Mouse (Mus musculus): ENCODE measurements around the gene Ccdc171. TPM values are rescaled to one million over a fixed set of nuclear protein-coding genes. Genes with fewer than 3 reads are reported as not detected.
"Not testable (repeated sequence)": the region's sequence is repeated elsewhere in the genome, so short reads cannot be mapped to it uniquely, and the experiment has no call there.

The Ccdc171 gene
- total RNA-seq, 2 experiments from 2014 or later: 3.3 to 3.5 TPM

DNA sequence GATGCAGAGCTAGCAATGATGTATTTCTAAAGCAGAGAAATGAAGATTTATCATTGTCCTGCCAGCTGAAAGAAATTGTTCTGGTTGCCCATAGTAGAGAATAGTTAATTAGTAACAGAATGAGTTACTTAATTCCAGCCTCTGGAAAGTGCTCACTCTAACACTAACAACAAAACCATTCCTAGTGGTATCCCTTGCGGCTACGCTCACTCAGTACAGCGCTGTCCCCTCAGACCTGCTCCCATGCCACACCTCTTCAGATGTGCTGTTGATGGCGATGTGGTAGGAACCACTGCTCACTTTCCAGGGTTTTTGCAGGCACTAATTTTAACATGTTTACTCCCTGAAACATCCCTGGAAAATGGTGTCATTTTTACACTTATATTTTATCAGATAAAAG is 126.1 kb downstream of the Ccdc171 start:
- DNase-seq (ENCODE audit: low spot score in 2 of 2): no peak

GRCm38 (mm10) chr4:83655396-83655795 is 130.1 kb downstream of the Ccdc171 start:
- peak in 1 of 2 experiments; percentile 19 for DNase-seq (ENCODE audit: low spot score in 2 of 2)

- peak in 1 of 2 experiments; percentile 16 for DNase-seq (ENCODE audit: low spot score in 2 of 2)
Observed at GRCm38 (mm10) chr4:83656571-83656970, 131.2 kb downstream of the Ccdc171 start.

GRCm38 (mm10) chr4:83657021-83657420 is 131.7 kb downstream of the Ccdc171 start:
- DNase-seq (ENCODE audit: low spot score in 2 of 2): no peak

DNA sequence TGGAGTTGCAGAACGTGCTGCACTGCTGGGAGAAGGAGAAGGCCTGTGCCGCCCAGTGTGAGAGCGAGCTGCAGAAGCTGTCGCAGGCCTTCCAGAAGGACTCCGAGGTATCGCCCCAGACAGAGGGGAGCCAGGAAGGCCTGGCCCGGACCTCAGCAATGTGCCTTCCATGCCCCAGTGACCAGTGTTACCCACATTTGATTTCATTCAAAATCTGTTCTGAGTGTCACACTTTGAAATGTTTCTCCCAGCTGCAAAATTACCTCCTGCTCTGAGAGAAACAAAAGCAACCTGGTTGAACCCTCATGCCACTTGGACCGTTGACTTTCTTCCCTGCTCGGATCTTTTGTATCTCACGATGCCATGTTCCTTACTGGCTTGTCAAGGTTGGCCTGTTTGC is 133.1 kb downstream of the Ccdc171 start:
- DNase-seq (ENCODE audit: low spot score in 2 of 2): no peak

DNA sequence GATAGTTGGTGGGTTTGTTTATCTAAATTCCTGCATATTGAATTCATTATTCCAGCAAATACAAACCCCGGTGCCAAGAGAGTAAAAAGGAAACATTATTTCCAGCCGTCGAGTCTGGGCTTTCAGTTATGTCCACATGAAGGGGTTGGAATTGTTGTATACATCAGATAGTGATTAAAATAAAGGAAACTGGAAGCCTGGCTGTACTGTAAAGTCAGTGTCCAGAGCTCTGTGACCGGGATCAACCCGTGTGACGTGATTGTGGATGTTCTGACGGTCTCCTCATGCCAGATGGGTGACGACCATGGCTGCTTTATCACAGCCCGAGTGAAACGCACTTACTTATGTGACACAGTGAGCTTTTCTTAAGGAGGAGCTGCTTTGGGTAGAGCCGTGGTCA is 134.1 kb downstream of the Ccdc171 start:
- DNase-seq (ENCODE audit: low spot score in 2 of 2): no peak

DNA sequence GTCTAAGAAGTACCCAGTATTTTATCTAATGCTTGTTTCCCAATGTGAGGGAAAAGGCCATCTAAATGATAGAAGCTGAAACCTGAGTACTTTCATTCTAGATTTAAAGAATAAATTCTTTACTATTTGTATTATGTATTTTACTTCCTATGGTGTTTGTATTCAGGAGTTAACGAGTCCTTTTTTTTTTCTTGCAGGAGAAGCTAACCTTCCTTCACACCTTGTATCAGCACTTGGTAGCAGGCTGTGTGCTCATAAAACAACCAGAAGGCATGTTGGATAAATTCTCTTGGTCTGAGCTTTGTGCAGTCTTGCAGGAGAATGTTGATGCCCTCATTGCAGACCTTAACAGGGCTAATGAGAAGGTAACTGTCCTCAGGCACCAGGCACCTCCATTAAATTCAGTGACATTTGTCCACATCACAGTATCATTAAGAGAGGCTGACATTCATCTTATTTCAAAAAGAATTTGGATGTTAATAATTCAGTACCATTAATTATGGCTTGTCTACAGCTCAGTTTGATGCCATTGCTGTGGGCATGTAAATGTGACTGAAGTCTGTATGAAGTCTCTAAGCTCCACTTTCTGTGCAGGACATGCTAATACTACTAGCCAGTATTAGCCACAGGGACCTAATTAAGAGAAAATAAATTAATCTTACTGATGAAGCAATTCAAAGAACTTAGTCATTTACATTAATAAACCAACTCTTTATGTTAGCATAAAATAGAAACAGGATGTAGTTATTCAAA is 136.3 kb downstream of the Ccdc171 start:
- no peak for DNase-seq (ENCODE audit: low spot score in 2 of 2)

DNA sequence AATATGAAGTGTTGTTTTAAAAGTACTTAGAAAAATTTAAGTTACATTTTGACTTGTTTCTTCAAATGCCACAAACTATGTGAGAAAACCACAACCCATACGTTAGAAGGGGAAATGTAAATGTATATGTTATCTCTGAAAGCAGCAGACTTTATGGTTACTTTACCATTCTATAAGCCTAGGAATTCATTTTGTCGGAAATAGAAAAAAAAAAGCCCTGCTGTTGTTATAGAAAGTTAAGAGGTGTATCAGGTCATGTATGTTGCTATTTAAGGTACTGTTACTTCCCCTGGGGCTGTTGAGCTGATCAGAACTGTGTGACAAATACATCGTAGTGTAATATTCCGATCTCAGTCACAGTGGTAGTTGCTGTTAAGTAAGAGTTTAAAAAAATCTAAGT is 137.0 kb downstream of the Ccdc171 start:
- DNase-seq (ENCODE audit: low spot score in 2 of 2): no peak

- DNase-seq (ENCODE audit: low spot score in 2 of 2): no peak
Observed at GRCm38 (mm10) chr4:83669552-83669951, 144.2 kb downstream of the Ccdc171 start.

DNA sequence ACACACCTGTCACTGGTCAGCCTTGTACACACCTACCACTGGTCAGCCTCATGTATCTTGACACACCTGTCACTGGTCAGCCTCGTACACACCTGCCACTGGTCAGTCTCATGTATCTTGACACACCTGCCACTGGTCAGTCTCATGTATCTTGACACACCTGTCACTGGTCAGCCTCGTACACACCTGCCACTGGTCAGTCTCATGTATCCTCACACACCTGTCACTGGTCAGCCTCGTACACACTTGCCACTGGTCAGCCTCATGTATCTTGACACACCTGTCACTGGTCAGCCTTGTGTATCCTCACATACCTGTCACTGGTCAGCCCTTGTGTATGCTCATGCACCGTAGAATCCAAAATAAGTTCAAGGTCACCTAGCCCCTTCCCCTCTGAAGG is 150.0 kb downstream of the Ccdc171 start:
- DNase-seq (ENCODE audit: low spot score in 2 of 2): not testable (repeated sequence)

GRCm38 (mm10) chr4:83676444-83676843 is 151.1 kb downstream of the Ccdc171 start:
- no peak for DNase-seq (ENCODE audit: low spot score in 2 of 2)

DNA sequence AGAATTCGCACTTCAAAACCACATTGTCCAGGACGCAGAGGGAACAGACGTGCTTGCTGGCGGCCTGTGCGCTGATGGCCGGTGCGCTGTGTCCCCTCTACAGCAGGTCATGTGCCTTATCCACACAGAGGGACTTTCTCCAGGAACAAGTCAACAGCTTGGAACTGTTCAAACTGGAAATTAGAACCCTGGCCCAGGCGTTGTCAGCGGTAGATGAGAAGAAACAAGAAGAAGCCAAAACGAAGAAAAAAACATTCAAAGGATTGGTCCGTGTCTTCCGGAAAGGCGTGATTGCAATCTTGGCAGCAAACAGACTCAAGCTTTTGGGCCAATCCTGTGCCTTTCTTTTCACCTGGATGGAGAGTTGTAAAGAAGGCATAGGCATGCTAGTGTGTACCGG is 155.7 kb downstream of the Ccdc171 start:
- no peak for DNase-seq (ENCODE audit: low spot score in 2 of 2)

- no peak for DNase-seq (ENCODE audit: low spot score in 2 of 2)
Observed at GRCm38 (mm10) chr4:83682866-83683265, 157.5 kb downstream of the Ccdc171 start.

DNA sequence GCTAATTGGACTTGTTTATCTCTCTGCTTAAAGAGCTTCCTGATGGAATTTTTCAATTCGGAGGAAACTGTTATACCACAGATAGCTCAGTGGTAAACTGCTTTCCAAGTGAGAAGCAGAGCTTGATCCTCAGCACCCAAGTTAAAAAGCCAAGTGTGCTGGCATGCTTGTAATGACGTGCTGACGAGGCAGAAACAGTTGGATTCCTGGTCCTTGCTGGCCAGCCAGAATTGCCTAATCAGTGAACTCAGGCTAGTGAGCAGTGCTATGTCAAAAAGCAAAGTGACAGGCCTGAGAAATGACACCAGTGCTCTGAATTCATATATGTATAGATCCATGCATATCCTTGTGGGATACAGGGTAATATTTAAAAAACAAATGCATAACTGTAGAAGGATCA is 174.8 kb downstream of the Ccdc171 start:
- no peak for DNase-seq (ENCODE audit: low spot score in 2 of 2)

GRCm38 (mm10) chr4:83716996-83717395 is 191.7 kb downstream of the Ccdc171 start:
- no peak for DNase-seq (ENCODE audit: low spot score in 2 of 2)

DNA sequence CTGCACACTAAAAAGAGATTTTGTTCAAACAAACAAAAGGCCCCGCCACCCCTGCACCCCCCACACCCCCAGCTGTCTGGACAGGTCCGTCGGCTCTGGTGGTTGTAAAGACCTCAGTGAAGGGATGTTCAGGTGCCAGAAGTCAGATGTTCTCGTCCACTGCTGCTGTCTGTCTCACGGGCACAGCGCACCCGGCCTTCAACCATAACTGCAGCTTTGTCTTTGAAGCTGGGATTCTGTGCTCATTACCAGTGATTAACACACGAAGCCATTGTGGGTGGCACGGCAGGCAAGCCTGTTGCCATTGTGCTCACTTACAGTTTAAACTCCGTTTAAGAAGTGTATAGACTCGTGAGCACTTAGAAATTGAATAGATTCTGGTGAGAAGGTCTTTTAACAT is 194.5 kb downstream of the Ccdc171 start:
- no peak for DNase-seq (ENCODE audit: low spot score in 2 of 2)

DNA sequence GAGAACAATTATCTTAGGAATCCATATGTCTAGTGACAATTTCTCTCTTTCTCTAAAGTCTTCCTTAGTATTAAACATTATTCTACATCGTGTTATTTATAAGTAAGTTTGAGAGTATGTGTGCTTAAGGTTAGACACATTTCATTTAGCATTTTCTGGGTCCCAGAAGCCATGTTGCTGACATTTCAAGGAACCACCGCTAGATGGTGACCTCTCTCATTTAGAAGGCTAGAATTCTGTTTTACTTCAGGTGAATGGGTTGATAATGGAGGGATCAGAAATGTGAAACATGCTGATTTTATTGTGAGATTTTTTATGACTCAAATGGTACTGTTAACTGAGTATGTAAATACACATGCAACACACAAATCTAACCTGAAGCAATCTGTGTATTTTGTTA is 199.8 kb downstream of the Ccdc171 start:
- DNase-seq (ENCODE audit: low spot score in 2 of 2): no peak

DNA sequence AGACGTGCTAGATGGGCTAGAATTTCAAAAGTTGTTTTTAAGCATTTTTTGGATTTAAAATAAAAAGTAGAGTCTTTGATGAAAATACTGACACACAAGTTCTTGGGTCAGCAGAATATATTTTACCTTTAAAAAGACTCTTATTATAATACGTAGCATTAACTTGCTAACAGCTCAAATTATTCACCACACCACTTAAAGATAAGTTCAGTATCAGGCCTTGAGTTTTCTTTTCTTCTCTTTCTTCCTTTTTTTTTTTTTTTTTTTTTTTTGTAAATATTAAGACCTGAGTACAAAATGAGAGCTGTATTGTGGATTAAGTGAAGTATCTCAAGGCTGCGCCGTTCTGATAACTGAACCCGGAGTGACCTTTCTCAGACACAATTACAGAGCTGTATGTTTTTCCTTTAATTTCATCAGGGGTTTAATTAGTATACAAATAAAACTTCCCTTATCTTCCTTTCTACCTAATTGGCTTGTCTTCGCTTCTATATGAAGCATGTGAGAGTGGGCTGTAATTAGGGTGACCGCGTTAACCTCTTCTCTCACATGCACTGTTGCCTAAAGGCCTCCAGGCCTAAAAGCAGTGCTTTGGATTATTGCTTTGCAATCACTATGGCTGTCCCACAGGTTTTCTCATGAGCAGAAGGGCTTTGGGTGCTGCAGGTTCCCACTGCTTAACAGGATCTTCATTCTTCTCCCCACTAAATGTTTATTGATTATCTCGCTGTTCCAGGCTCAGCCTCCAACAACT is 214.0 kb downstream of the Ccdc171 start:
- DNase-seq (ENCODE audit: low spot score in 2 of 2): no peak

DNA sequence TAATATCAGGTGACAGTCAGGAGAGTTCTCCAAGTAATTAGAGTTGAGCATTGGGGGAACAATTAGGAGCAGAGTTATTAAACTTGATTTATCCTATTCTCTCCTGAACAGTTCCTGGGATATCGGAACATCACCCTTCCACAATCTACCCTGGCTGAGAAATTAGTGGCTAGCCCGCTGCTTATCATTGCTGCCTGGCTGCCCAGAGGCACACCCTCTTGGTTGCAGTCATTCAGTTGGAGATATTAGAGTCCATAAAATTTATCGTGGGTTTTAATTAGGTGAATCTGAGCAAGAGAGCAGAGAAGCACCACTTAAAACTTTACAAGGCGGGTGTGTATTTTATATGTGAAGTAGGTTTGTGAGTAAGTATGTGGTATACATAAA is 214.5 kb downstream of the Ccdc171 start:
- no peak for DNase-seq (ENCODE audit: low spot score in 2 of 2)

GRCm38 (mm10) chr4:83742806-83743460 is 217.6 kb downstream of the Ccdc171 start:
- DNase-seq (ENCODE audit: low spot score in 2 of 2): no peak

GRCm38 (mm10) chr4:83775136-83775535 is 249.8 kb downstream of the Ccdc171 start:
- DNase-seq (ENCODE audit: low spot score in 2 of 2): no peak

DNA sequence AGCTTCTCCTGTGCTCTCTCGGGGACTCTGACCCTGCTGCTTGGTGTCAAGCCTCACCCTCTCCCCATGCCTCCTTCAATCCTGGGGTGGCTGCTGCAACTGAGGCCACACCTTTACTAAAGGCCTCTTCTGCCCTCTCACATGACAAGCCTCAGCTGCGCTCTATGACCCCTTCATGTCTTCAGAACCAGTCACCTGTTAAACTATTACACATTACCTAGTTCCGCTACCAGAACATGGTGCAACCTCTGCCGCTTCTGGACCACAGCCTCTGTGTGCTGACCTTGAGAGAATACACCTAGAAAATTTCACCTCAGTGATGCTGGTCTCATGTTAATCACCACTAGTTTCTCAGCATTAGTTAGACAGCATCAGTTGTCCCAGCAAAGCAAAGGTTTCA is 254.7 kb downstream of the Ccdc171 start:
- no peak for DNase-seq (ENCODE audit: low spot score in 2 of 2)

All from adrenal gland, postnatal 4 days (tissue).